Comparison of ENCODE assay signal across 11 mouse cellular contexts in genomic region chr5:116714256-116714655, GRCm38 (mm10).
A peak's percentile ranks its signal among the peaks of the same experiment; 100 is the strongest.
DNase-seq lines count a peak whose midpoint lies in the region; ATAC-seq and TF ChIP-seq lines count a peak whose summit lies in the region.
"Had no signal": no experiment of that assay in that cellular context is flagged by ENCODE, and none has a peak within 500 bp of the region (broad histone marks: within the 10 kb centered on the region; RNA-seq: fewer than 3 reads in every experiment).

No protein-coding gene starts in this region.

- TF ChIP-seq POLR2A in lung, adult 2 months (IDR thresholded peaks at IDR 0.05; ENCODE audit: borderline replicate concordance, extremely low read depth, low read depth, low read length), result no peak

- no peaks in the 10 kb centered on the region for H3K27me3 ChIP-seq in lung, embryonic 14.5 days (ENCODE audit: insufficient read depth, low read length)
- H3K27me3 ChIP-seq: limb, embryonic 13.5 days had no signal

- peak; percentile 4 to 66 for DNase-seq in adrenal gland, adult (ENCODE audit: inconsistent age in 2 of 2, low spot score in 1 of 2)
- DNase-seq in adrenal gland, adult 8-10 months, result no peak
- DNase-seq in lung, embryonic 14.5 days, result peak; percentile 83
- DNase-seq in lung, adult 2 months, result no peak
- DNase-seq in adrenal gland, postnatal 25 days, result peak; percentile 1
- peak; percentile 45 to 47 for DNase-seq in kidney, postnatal 4 days
- DNase-seq in thymus, adult 18-20 months, result no peak
- DNase-seq: cerebellum, adult 9-10 months had no signal

- no peak for ATAC-seq in lung, embryonic 14.5 days (ENCODE audit: insufficient read depth)
- no peak for ATAC-seq in activated CD4-positive, CD25-positive, alpha-beta regulatory T cell, adult 4 months
- ATAC-seq: intestine, embryonic 16.5 days had no signal

- no peak overlapping the region for H3K9ac ChIP-seq in lung, embryonic 14.5 days
- H3K9ac ChIP-seq: limb, embryonic 13.5 days had no signal

- no peak overlapping the region for H3K4me2 ChIP-seq in lung, embryonic 14.5 days
- H3K4me2 ChIP-seq: limb, embryonic 13.5 days had no signal

- no peak for TF ChIP-seq CTCF in lung, embryonic 14.5 days (IDR thresholded peaks at IDR 0.05; ENCODE audit: low read depth)
- TF ChIP-seq CTCF in lung, adult 2 months (IDR thresholded peaks at IDR 0.05; ENCODE audit: insufficient read depth, low read length), result no peak

- H3K4me1 ChIP-seq in lung, embryonic 14.5 days (ENCODE audit: insufficient read depth), result no peaks in the 10 kb centered on the region
- no peaks in the 10 kb centered on the region for H3K4me1 ChIP-seq in lung, adult 2 months (ENCODE audit: control insufficient read depth, insufficient read depth, low read length)
- H3K4me1 ChIP-seq: limb, embryonic 13.5 days had no signal

- H3K36me3 ChIP-seq in lung, embryonic 14.5 days (ENCODE audit: insufficient read depth), result no peaks in the 10 kb centered on the region
- H3K36me3 ChIP-seq: limb, embryonic 13.5 days had no signal

- H3K27ac ChIP-seq in lung, embryonic 14.5 days (ENCODE audit: low read depth), result no peak overlapping the region
- H3K27ac ChIP-seq: limb, embryonic 13.5 days had no signal

- no peaks in the 10 kb centered on the region for H3K9me3 ChIP-seq in lung, embryonic 14.5 days (ENCODE audit: low read depth, low read length)
- H3K9me3 ChIP-seq: limb, embryonic 13.5 days had no signal

- no peak overlapping the region for H3K4me3 ChIP-seq in lung, embryonic 14.5 days (ENCODE audit: low read depth, low read length)
- H3K4me3 ChIP-seq in lung, adult 2 months (replicated peaks; ENCODE audit: extremely low read depth, low read depth, low read length), result no peak overlapping the region
- H3K4me3 ChIP-seq: limb, embryonic 13.5 days had no signal

- 28% methylated on average over 7 of the region's 7 CpGs for WGBS in lung, embryonic 14.5 days
- WGBS in lung, adult 2 months, result 28% methylated on average over 7 of the region's 7 CpGs

Comparison
In these comparisons a context has a peak if more than half of its experiments do, and no peak if none do; other contexts are left out.
1. DNase-seq: peak in adrenal gland, adult (2 of 2), lung, embryonic 14.5 days (single experiment), adrenal gland, postnatal 25 days (single experiment) and kidney, postnatal 4 days (2 of 2); none in adrenal gland, adult 8-10 months (single experiment), lung, adult 2 months (single experiment) and thymus, adult 18-20 months (0 of 2).